Comparison of ENCODE assay signal across 8 mouse cellular contexts in the genomic region with DNA sequence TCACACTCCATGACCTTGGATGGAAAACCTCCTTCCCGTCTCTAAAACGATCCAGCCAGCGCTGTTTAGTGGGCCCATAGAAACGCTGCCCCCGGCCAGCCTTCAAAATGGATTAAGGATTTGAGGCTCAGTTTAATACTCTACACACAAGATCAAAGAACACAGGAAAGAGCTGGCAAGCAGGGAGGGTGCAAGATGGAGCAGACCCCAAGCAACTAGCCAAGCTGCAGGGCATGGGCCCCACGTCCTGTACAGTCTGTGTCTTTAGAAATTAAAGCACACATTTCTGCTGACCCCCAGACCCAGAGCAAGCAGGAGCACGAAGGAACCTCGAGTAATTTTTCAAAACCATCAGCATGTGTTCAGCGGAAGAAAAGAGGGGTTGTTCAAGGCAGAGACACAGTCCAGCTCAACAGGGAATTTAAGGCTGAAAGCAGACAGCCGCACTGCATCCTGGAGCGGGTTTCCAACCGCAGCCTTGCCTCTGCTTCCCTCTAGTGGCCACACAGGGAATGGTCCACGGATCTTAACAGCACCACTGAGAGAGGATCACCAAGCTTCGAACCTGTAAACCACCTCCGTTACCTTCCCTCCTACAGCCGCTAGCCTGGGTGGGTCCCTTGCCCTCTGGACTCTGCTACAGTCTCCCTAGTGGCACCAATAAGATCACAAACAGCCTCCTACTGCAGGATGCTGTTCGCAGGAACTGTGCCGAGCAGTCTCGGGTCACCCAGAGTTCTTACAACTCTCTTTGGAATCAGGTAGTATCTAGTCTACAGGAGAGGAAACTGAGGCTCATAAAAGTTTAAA. TPM values are rescaled to one million over a fixed set of nuclear protein-coding genes. Genes with fewer than 3 reads are reported as not detected.
A peak's percentile ranks its signal among the peaks of the same experiment; 100 is the strongest.
DNase-seq lines count a peak whose midpoint lies in the region; ATAC-seq and TF ChIP-seq lines count a peak whose summit lies in the region.

No protein-coding gene starts in this region.

- WGBS in forebrain, embryonic 16.5 days, result 18% methylated on average over 19 of the region's 19 CpGs
- WGBS in lung, adult 2 months, result 28% methylated on average over 19 of the region's 19 CpGs
- 23% methylated on average over 19 of the region's 19 CpGs for WGBS in olfactory bulb, adult 2 months

- peak; percentile 83 for ATAC-seq in forebrain, embryonic 16.5 days

- intact Hi-C loops in heart, postnatal 36 days (cut with DNase I), result loop anchor here (1.0 to 2.0 kb wide), 3 partner anchors 74 to 333 kb away; no protein-coding TSS in a partner anchor

- peak; percentile 71 for DNase-seq in ES-E14 (ENCODE audit: low read depth, low spot score)
- peak; percentile 77 for DNase-seq in cerebellum, adult 11-12 months
- peak; percentile 77 to 85 for DNase-seq in heart, postnatal 36 days
- DNase-seq in layer of hippocampus, adult 2 months (ENCODE audit: low spot score in 2 of 2), result peak; percentile 88 to 92
- peak; percentile 69 for DNase-seq in lung, adult 2 months
- DNase-seq in thymus, adult 18-20 months, result peak; percentile 39 to 46

- in situ Hi-C loops in ES-E14 (cut with MboI; ENCODE audit: low sequenced_read_pairs in 2 of 2, unreplicated experiment in 2 of 2), result loop anchor here in 1 of 2 experiments (5.0 to 10.0 kb wide), 2 partner anchors 200 to 332 kb away; no protein-coding TSS in a partner anchor

- no peak overlapping the region for H3K27ac ChIP-seq in ES-E14 (ENCODE audit: insufficient read depth, low read depth, low read length, poor library complexity, severe bottlenecking)
- H3K27ac ChIP-seq in forebrain, embryonic 16.5 days (ENCODE audit: low read length), result no peak overlapping the region
- H3K27ac ChIP-seq in layer of hippocampus, adult 2 months, result peak overlapping the region; percentile 55
- H3K27ac ChIP-seq in olfactory bulb, adult 2 months (ENCODE audit: insufficient read depth, low read depth, low read length), result no peak overlapping the region

- peak; percentile 99 for TF ChIP-seq CTCF in layer of hippocampus, adult 2 months (conservative IDR thresholded peaks at IDR 0.05)
- peak; percentile 100 for TF ChIP-seq CTCF in lung, adult 2 months (IDR thresholded peaks at IDR 0.05; ENCODE audit: insufficient read depth, low read length)
- peak; percentile 98 for TF ChIP-seq CTCF in olfactory bulb, adult 2 months (IDR thresholded peaks at IDR 0.05; ENCODE audit: insufficient read depth, low read depth, low read length)

- H3K4me1 ChIP-seq in ES-E14 (ENCODE audit: control insufficient read depth in 2 of 2, insufficient read depth in 2 of 2, low read length in 2 of 2, poor library complexity in 1 of 2), result peaks cover 0 to 4% of the 10 kb centered on the region in 2 experiments; a peak in 1 of 4 replicates
- peaks cover 16% of the 10 kb centered on the region for H3K4me1 ChIP-seq in forebrain, embryonic 16.5 days (replicated peaks; ENCODE audit: control insufficient read depth, insufficient read depth, low read length)
- H3K4me1 ChIP-seq in lung, adult 2 months (ENCODE audit: control insufficient read depth, insufficient read depth, low read length), result no peaks in the 10 kb centered on the region
- H3K4me1 ChIP-seq in olfactory bulb, adult 2 months (ENCODE audit: control insufficient read depth, insufficient read depth, low read length), result peaks cover 5% of the 10 kb centered on the region; the same call in 1 of the 2 replicates

- H3K36me3 ChIP-seq in ES-E14 (ENCODE audit: control insufficient read depth, insufficient read depth, low read length, poor library complexity, severe bottlenecking), result no peaks in the 10 kb centered on the region
- H3K36me3 ChIP-seq in forebrain, embryonic 16.5 days (ENCODE audit: control insufficient read depth, insufficient read depth), result no peaks in the 10 kb centered on the region

- H3K4me2 ChIP-seq in forebrain, embryonic 16.5 days (ENCODE audit: low read length), result 0 out of 2 replicates have a peak overlapping the region, but pooled peaks have one; percentile 9

- H3K4me3 ChIP-seq in ES-E14 (ENCODE audit: insufficient read depth in 1 of 2, low read depth in 1 of 2, low read length in 2 of 2, poor library complexity in 1 of 2, severe bottlenecking in 1 of 2), result no peak overlapping the region
- H3K4me3 ChIP-seq in forebrain, embryonic 16.5 days (replicated peaks; ENCODE audit: low read length), result no peak overlapping the region
- no peak overlapping the region for H3K4me3 ChIP-seq in layer of hippocampus, adult 2 months
- no peak overlapping the region for H3K4me3 ChIP-seq in lung, adult 2 months (replicated peaks; ENCODE audit: extremely low read depth, low read depth, low read length)
- H3K4me3 ChIP-seq in olfactory bulb, adult 2 months (ENCODE audit: insufficient read depth, low read depth, low read length), result no peak overlapping the region

- no peak overlapping the region for H3K9ac ChIP-seq in ES-E14 (ENCODE audit: insufficient read depth, low read depth, low read length, poor library complexity, severe bottlenecking)
- 0 out of 2 replicates have a peak overlapping the region, but pooled peaks have one; percentile 19 for H3K9ac ChIP-seq in forebrain, embryonic 16.5 days (replicated peaks; ENCODE audit: low read depth, low read length)

- no peaks in the 10 kb centered on the region for H3K9me3 ChIP-seq in ES-E14 (ENCODE audit: control insufficient read depth, insufficient read depth, low read depth, low read length)
- H3K9me3 ChIP-seq in forebrain, embryonic 16.5 days (ENCODE audit: control insufficient read depth, low read length), result no peaks in the 10 kb centered on the region

- TF ChIP-seq POLR2A in lung, adult 2 months (IDR thresholded peaks at IDR 0.05; ENCODE audit: borderline replicate concordance, extremely low read depth, low read depth, low read length), result no peak
- TF ChIP-seq POLR2A in olfactory bulb, adult 2 months (IDR thresholded peaks at IDR 0.05; ENCODE audit: insufficient read depth, low read depth, low read length), result no peak

- 0 out of 2 replicates have a peak, but pooled peaks cover 6% of the 10 kb centered on the region for H3K27me3 ChIP-seq in forebrain, embryonic 16.5 days (replicated peaks; ENCODE audit: control insufficient read depth, insufficient read depth, low read length)

TF ChIP-seq in ES-E14, 5 proteins besides CTCF, POLR2A, EP300 and RAD21:
- TF ChIP-seq MAFK (IDR thresholded peaks at IDR 0.05; ENCODE audit: insufficient read depth, low read depth, low read length) (no peak), ZC3H11A (IDR thresholded peaks at IDR 0.05; ENCODE audit: borderline replicate concordance, low read depth, low read length) (peak; percentile 94)

RNA-seq across cellular contexts. Expression of gene Thoc3, which starts 21.8 kb away (rescaled TPM):
- 54.6 and 81.8 TPM in 2 replicates for total RNA-seq in ES-E14 (2012; rRNA removed)
- 85.6 and 93.2 TPM in 2 replicates for polyA plus RNA-seq in forebrain, embryonic 16.5 days (2015; fragmentation: Nextera tagmentation; extraction: Ambion mirVana)
- 10 to 100 TPM; 18.7 to 21.4 TPM for total RNA-seq in heart, postnatal 36 days (2021)
- 10 to 100 TPM; 34.9 to 39.8 TPM for total RNA-seq in layer of hippocampus, adult 2 months (2021)
- polyA plus RNA-seq in lung, adult 2 months (2012; rRNA removed), result 27.8 and 35.6 TPM in 2 replicates
- polyA plus RNA-seq in olfactory bulb, adult 2 months (2012; ENCODE audit: insufficient read depth, insufficient read length, low replicate concordance, missing spikeins), result not detected in 2 replicates

RNA-seq across cellular contexts. Expression of gene Simc1, which starts 56.7 kb away (rescaled TPM):
- total RNA-seq in ES-E14 (2012; rRNA removed), result 6.9 and 10.8 TPM in 2 replicates
- 26.3 and 27.7 TPM in 2 replicates for polyA plus RNA-seq in forebrain, embryonic 16.5 days (2015; fragmentation: Nextera tagmentation; extraction: Ambion mirVana)
- total RNA-seq in heart, postnatal 36 days (2021), result 1 to 10 TPM; 1.3 to 2.1 TPM
- total RNA-seq in layer of hippocampus, adult 2 months (2021), result 10 to 100 TPM; 14.8 to 19.1 TPM
- 4.8 and 5.7 TPM in 2 replicates for polyA plus RNA-seq in lung, adult 2 months (2012; rRNA removed)
- polyA plus RNA-seq in olfactory bulb, adult 2 months (2012; ENCODE audit: insufficient read depth, insufficient read length, low replicate concordance, missing spikeins), result not detected in 2 replicates
